ENCODE assay signal across 8 mouse cellular contexts in genomic region chr9:57765364-57766351, GRCm38 (mm10). TPM values are rescaled to one million over a fixed set of nuclear protein-coding genes. Genes with fewer than 3 reads are reported as not detected.
DNase-seq lines count a peak whose midpoint lies in the region; ATAC-seq and TF ChIP-seq lines count a peak whose summit lies in the region.

Clk3 (minus strand) TSS chr9:57765860.

- TF ChIP-seq POLR2A in CH12.LX (IDR thresholded peaks at IDR 0.05; ENCODE audit: low read depth, low read length) = peak; percentile 32; the same call in 1 of the 2 replicates
- no peak for TF ChIP-seq POLR2A in brain, embryonic 14.5 days (IDR thresholded peaks at IDR 0.05; ENCODE audit: borderline replicate concordance, extremely low read depth, insufficient read depth, insufficient read length, poor library complexity, severe bottlenecking)

- TF ChIP-seq CTCF in CH12.LX (conservative IDR thresholded peaks at IDR 0.05 in 1 of 2, IDR thresholded peaks at IDR 0.05 in 1 of 2; ENCODE audit: low read depth in 2 of 2, low read length in 2 of 2) = peak in 1 of 2 experiments; percentile 23; a peak in 1 of 4 replicates
- TF ChIP-seq CTCF in brain, embryonic 14.5 days (IDR thresholded peaks at IDR 0.05; ENCODE audit: borderline replicate concordance, extremely low read depth, insufficient read depth, insufficient read length) = no peak

- H3K4me1 ChIP-seq in CH12.LX (ENCODE audit: control insufficient read depth in 1 of 2, insufficient read depth in 2 of 2) = peaks cover 17 to 62% of the 10 kb centered on the region in 2 experiments
- H3K4me1 ChIP-seq in heart, embryonic 13.5 days = peaks cover 72% of the 10 kb centered on the region
- peaks cover 69% of the 10 kb centered on the region for H3K4me1 ChIP-seq in liver, embryonic 16.5 days (ENCODE audit: control insufficient read depth, low read depth, low read length)
- H3K4me1 ChIP-seq in neural tube, embryonic 13.5 days (replicated peaks) = peaks cover 40% of the 10 kb centered on the region

- peak; percentile 35 for ATAC-seq in erythroid progenitor cell, adult 5-6 weeks (replicated peaks; ENCODE audit: low FRiP score, poor library complexity, severe bottlenecking)
- ATAC-seq in heart, embryonic 13.5 days (ENCODE audit: extremely low read depth, insufficient number of reproducible peaks, low FRiP score, low TSS enrichment) = peak; percentile 11; the same call in 1 of the 2 replicates
- ATAC-seq in liver, embryonic 16.5 days (ENCODE audit: low read depth) = peak; percentile 9
- peak; percentile 70 for ATAC-seq in neural tube, embryonic 13.5 days (ENCODE audit: low read depth)

- H3K4me2 ChIP-seq in CH12.LX (ENCODE audit: insufficient read depth, low read depth, poor library complexity, severe bottlenecking) = peak within 1 kb of the TSS; percentile 83
- H3K4me2 ChIP-seq in heart, embryonic 13.5 days = peak within 1 kb of the TSS; percentile 88
- peak within 1 kb of the TSS; percentile 90 for H3K4me2 ChIP-seq in liver, embryonic 16.5 days (ENCODE audit: low read depth, low read length)
- H3K4me2 ChIP-seq in neural tube, embryonic 13.5 days = peak within 1 kb of the TSS; percentile 98

- peaks cover 14% of the 10 kb centered on the region for H3K27me3 ChIP-seq in CH12.LX (replicated peaks)
- no peaks in the 10 kb centered on the region for H3K27me3 ChIP-seq in heart, embryonic 13.5 days (replicated peaks)
- H3K27me3 ChIP-seq in liver, embryonic 16.5 days (ENCODE audit: control insufficient read depth, insufficient read depth, low read depth, low read length) = no peaks in the 10 kb centered on the region
- H3K27me3 ChIP-seq in neural tube, embryonic 13.5 days = no peaks in the 10 kb centered on the region

- peak within 1 kb of the TSS; percentile 83 to 94 (median 85) for H3K4me3 ChIP-seq in CH12.LX (replicated peaks in 1 of 3; ENCODE audit: low read depth in 2 of 3, low read length in 2 of 3, poor library complexity in 1 of 3)
- H3K4me3 ChIP-seq in heart, embryonic 13.5 days = peak within 1 kb of the TSS; percentile 97
- H3K4me3 ChIP-seq in liver, embryonic 16.5 days (ENCODE audit: low read depth, low read length) = peak within 1 kb of the TSS; percentile 95
- H3K4me3 ChIP-seq in neural tube, embryonic 13.5 days = peak within 1 kb of the TSS; percentile 83

- peak; percentile 53 for DNase-seq in CH12.LX (ENCODE audit: extremely low read depth)
- peak; percentile 88 for DNase-seq in brain, embryonic 14.5 days (ENCODE audit: low read depth)
- DNase-seq in kidney, postnatal 36 days = peak; percentile 76 to 85
- DNase-seq in testis, postnatal 10 days (ENCODE audit: low spot score) = peak; percentile 81

- H3K9ac ChIP-seq in CH12.LX (ENCODE audit: insufficient read depth, low read depth) = peak within 1 kb of the TSS; percentile 84
- peak within 1 kb of the TSS; percentile 99 for H3K9ac ChIP-seq in heart, embryonic 13.5 days
- peak within 1 kb of the TSS; percentile 94 for H3K9ac ChIP-seq in liver, embryonic 16.5 days (ENCODE audit: low read depth, low read length)
- peak within 1 kb of the TSS; percentile 99 for H3K9ac ChIP-seq in neural tube, embryonic 13.5 days

- peaks cover 39% of the 10 kb centered on the region for H3K79me2 ChIP-seq in CH12.LX (replicated peaks; ENCODE audit: control insufficient read depth, extremely low read depth, insufficient read depth, poor library complexity, severe bottlenecking)

- no peak for TF ChIP-seq RAD21 in CH12.LX (IDR thresholded peaks at IDR 0.05; ENCODE audit: low read depth, low read length)

- in situ Hi-C loops in CH12.LX (cut with MboI; ENCODE audit: low pct_ligation_motif_present, low pct_unique_long_range_greater_than_20kb, low sequenced_read_pairs) = no loop called here

- TF ChIP-seq EP300 in CH12.LX (IDR thresholded peaks at IDR 0.05; ENCODE audit: low read length) = no peak

- under 1% methylated on average over 93 of the region's 93 CpGs for WGBS in heart, embryonic 13.5 days
- WGBS in liver, embryonic 16.5 days (ENCODE audit: insufficient replicate concordance) = under 1% methylated on average over 93 of the region's 93 CpGs
- under 1% methylated on average over 93 of the region's 93 CpGs for WGBS in neural tube, embryonic 13.5 days

- H3K27ac ChIP-seq in CH12.LX (ENCODE audit: insufficient read depth, low read depth) = peak within 1 kb of the TSS; percentile 87
- peak within 1 kb of the TSS; percentile 100 for H3K27ac ChIP-seq in heart, embryonic 13.5 days (replicated peaks)
- H3K27ac ChIP-seq in liver, embryonic 16.5 days (ENCODE audit: low read length) = peak within 1 kb of the TSS; percentile 97
- peak within 1 kb of the TSS; percentile 100 for H3K27ac ChIP-seq in neural tube, embryonic 13.5 days (replicated peaks)

- dilution Hi-C loops in CH12.LX (cut with MboI; ENCODE audit: extremely low pct_ligation_motif_present, extremely low pct_unique_long_range_greater_than_20kb, low sequenced_read_pairs) = no loop called here

- H3K9me3 ChIP-seq in CH12.LX (replicated peaks; ENCODE audit: low read length) = no peaks in the 10 kb centered on the region
- no peaks in the 10 kb centered on the region for H3K9me3 ChIP-seq in heart, embryonic 13.5 days
- no peaks in the 10 kb centered on the region for H3K9me3 ChIP-seq in liver, embryonic 16.5 days (replicated peaks; ENCODE audit: control insufficient read depth, low read length)
- no peaks in the 10 kb centered on the region for H3K9me3 ChIP-seq in neural tube, embryonic 13.5 days

- H3K36me3 ChIP-seq in CH12.LX (replicated peaks in 1 of 2; ENCODE audit: control insufficient read depth in 1 of 2, insufficient read depth in 1 of 2, low read length in 1 of 2) = peaks cover 10 to 13% of the 10 kb centered on the region in 2 experiments
- peaks cover 13% of the 10 kb centered on the region for H3K36me3 ChIP-seq in heart, embryonic 13.5 days
- H3K36me3 ChIP-seq in liver, embryonic 16.5 days (ENCODE audit: control insufficient read depth, insufficient read depth) = peaks cover 13% of the 10 kb centered on the region
- peaks cover 12% of the 10 kb centered on the region for H3K36me3 ChIP-seq in neural tube, embryonic 13.5 days

TF ChIP-seq in CH12.LX, 34 proteins besides CTCF, POLR2A, EP300 and RAD21:
- TF ChIP-seq MYC (IDR thresholded peaks at IDR 0.05; ENCODE audit: low read depth, low read length) = 0 out of 2 replicates have a peak, but pooled peaks have one; percentile 5
- TF ChIP-seq RCOR1 (conservative IDR thresholded peaks at IDR 0.05; ENCODE audit: low read depth, low read length) = 0 out of 2 replicates have a peak, but pooled peaks have one; percentile 30
- 0 out of 2 replicates have a peak, but pooled peaks have one; percentile 29 for TF ChIP-seq TBP (conservative IDR thresholded peaks at IDR 0.05; ENCODE audit: low read depth, low read length)
- TF ChIP-seq TCF12 (IDR thresholded peaks at IDR 0.05; ENCODE audit: low read depth, low read length) = peak; percentile 27; the same call in 1 of the 2 replicates
- TF ChIP-seq MEF2A (IDR thresholded peaks at IDR 0.05; ENCODE audit: borderline replicate concordance, low read depth, low read length) = 0 out of 2 replicates have a peak, but pooled peaks have one; percentile 39
- TF ChIP-seq MAZ (IDR thresholded peaks at IDR 0.05; ENCODE audit: low read depth, low read length) = 0 out of 2 replicates have a peak, but pooled peaks have one; percentile 34
- TF ChIP-seq MXI1 (IDR thresholded peaks at IDR 0.05; ENCODE audit: low read depth, low read length) = peak; percentile 81
- TF ChIP-seq NRF1 (IDR thresholded peaks at IDR 0.05; ENCODE audit: low read depth, low read length) = 0 out of 2 replicates have a peak, but pooled peaks have one; percentile 47
- TF ChIP-seq ZMIZ1 (IDR thresholded peaks at IDR 0.05; ENCODE audit: low read depth, low read length) = no peak
- no peak for TF ChIP-seq E2F4 (IDR thresholded peaks at IDR 0.05; ENCODE audit: insufficient replicate concordance, low read depth, low read length)
- no peak for TF ChIP-seq SMC3 (IDR thresholded peaks at IDR 0.05; ENCODE audit: low read depth, low read length)
- TF ChIP-seq ZNF384 (IDR thresholded peaks at IDR 0.05; ENCODE audit: low read depth, low read length) = peak; percentile 79
- TF ChIP-seq IRF4 (IDR thresholded peaks at IDR 0.05; ENCODE audit: low read depth, low read length) = peak; percentile 32
- no peak for TF ChIP-seq JUN (IDR thresholded peaks at IDR 0.05; ENCODE audit: insufficient read depth, low read depth, low read length)
- TF ChIP-seq ELF1 (IDR thresholded peaks at IDR 0.05; ENCODE audit: low read depth, low read length) = no peak
- TF ChIP-seq NELFE (IDR thresholded peaks at IDR 0.05; ENCODE audit: low read depth, low read length) = peak; percentile 15; the same call in 1 of the 2 replicates
- 0 out of 2 replicates have a peak, but pooled peaks have one; percentile 37 for TF ChIP-seq CHD1 (IDR thresholded peaks at IDR 0.05; ENCODE audit: low read depth, low read length)
- peak; percentile 6; the same call in 1 of the 2 replicates for TF ChIP-seq ETS1 (conservative IDR thresholded peaks at IDR 0.05; ENCODE audit: low read depth, low read length)
- TF ChIP-seq UBTF (IDR thresholded peaks at IDR 0.05; ENCODE audit: low read depth, low read length) = peak; percentile 65; the same call in 1 of the 2 replicates

RNA-seq across cellular contexts. Expression of gene Clk3, which starts in this region (rescaled TPM):
- total RNA-seq in CH12.LX (2012; rRNA removed) (39.9 and 46.7 TPM in 2 replicates), CH12.LX (2014; rRNA removed) (69.0 and 87.7 TPM in 2 replicates)
- polyA plus RNA-seq in CH12.LX (2012; ENCODE audit: insufficient read length, low read depth) = 62.4 and 67.9 TPM in 2 replicates
- 153 and 188 TPM in 2 replicates for polyA plus RNA-seq in brain, embryonic 14.5 days (2012; rRNA removed)
- total RNA-seq in erythroid progenitor cell, adult 5-6 weeks (2015; ENCODE audit: low replicate concordance) = 237 and 278 TPM in 2 replicates
- 247 and 348 TPM in 2 replicates for total RNA-seq in erythroid progenitor cell, adult 5-6 weeks (2017; ENCODE audit: low replicate concordance)
- 56.1 and 57.1 TPM in 2 replicates for polyA plus RNA-seq in heart, embryonic 13.5 days (2015; fragmentation: Nextera tagmentation; extraction: Ambion mirVana)
- polyA plus RNA-seq in liver, embryonic 16.5 days (2015; fragmentation: Nextera tagmentation; extraction: Ambion mirVana) = 93.5 and 104 TPM in 2 replicates
- polyA plus RNA-seq in neural tube, embryonic 13.5 days (2015; fragmentation: Nextera tagmentation; extraction: Ambion mirVana) = 68.6 and 76.6 TPM in 2 replicates

Comparison
In these comparisons a context has a peak if more than half of its experiments do, and no peak if none do; other contexts are left out.
1. Peak in every context shown above with its lines: DNase-seq, ATAC-seq, H3K4me3 ChIP-seq and H3K27ac ChIP-seq.
2. ATAC-seq: peak in every context shown above with its lines; median percentile 70 in neural tube, embryonic 13.5 days; 35 in erythroid progenitor cell, adult 5-6 weeks; 11 in heart, embryonic 13.5 days; 9 in liver, embryonic 16.5 days.